Mouse (Mus musculus) T-helper 2 cell (primary cell): ENCODE data around the gene Aknad1.

Source experiments
- in situ Hi-C: fragments of 300-600 bp; cut with MboI, MseI; formaldehyde crosslinking; loops from one replicate; pipeline ENCODE4 v1.15.1; 2025; ENCODE audit warnings: high pct_unique_total_duplicates

The Aknad1 gene

GRCm38 (mm10) chr3:108739045-108739708 lies at the start of gene Aknad1:
Aknad1 (plus strand) TSS chr3:108739658.
- in situ Hi-C loops: loop anchor here (10.0 kb wide), 1 partner anchor 984 kb away; no protein-coding TSS in a partner anchor

DNA sequence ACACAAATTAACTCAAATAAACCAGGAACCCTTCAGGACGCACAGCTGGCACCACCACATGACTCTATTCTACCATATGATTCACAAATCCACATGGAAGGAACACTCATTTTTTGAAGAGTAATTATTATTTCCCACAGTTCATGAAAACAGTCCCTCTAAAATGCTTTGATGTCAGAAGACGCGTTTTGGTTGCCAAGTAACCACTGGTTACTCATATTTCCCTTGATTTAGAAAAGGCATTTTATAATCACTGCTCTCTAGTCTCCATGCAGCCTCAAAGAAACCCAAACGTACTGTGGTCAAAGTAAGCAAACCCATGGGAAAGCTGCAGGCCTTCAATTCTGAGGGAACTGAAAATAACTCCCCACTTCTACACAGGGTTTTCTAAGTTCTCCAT lies 49.5 kb upstream of the Aknad1 start:
- in situ Hi-C loops: no loop called here

DNA sequence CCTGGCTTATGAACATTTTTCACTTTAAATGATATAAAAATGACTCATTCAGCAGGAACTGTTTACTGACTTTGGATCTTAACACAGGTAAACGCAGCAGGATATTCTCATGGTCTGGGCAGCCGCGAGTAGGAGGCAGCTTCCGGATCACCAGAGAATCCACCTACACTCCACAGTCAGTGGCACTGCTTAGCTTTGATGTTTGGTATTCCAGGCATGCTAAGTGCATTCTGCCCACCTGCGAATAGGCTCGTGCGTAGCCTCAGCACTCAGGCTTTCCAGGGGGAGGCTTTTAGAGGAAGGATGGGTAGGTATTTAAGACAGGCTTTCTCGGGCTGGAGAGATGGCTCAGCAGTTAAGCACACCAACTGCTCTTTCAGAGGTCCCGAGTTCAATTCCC lies 45.1 kb upstream of the Aknad1 start:
- in situ Hi-C loops: no loop called here

DNA sequence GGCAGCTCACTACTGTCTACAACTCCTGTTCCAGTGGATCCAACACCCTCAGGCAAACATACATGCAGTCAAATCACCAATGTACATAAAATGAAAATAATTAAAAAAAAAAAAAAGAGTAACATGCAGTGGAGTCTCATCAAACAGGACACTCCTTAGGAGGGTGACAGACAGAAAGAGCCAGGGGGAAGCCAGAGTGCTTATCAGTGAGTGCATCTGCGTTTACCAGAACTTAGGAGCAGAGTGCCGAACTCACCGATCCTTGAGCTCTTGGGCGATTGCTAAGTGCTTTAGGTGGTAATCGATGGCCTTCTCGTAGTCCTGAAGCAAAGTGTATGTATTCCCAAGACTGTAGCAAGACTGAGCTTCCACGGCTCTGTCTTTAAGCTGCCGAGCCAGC lies 40.8 kb upstream of the Aknad1 start:
- in situ Hi-C loops: no loop called here

GRCm38 (mm10) chr3:108699786-108700185 lies 39.7 kb upstream of the Aknad1 start:
- in situ Hi-C loops: no loop called here

- in situ Hi-C loops: no loop called here
These were observed 38.2 kb upstream of the Aknad1 start for GRCm38 (mm10) chr3:108701256-108701655.

GRCm38 (mm10) chr3:108702789-108703188 lies 36.7 kb upstream of the Aknad1 start:
- in situ Hi-C loops: no loop called here

- in situ Hi-C loops: no loop called here
These were observed 28.2 kb upstream of the Aknad1 start for GRCm38 (mm10) chr3:108711296-108711695.

DNA sequence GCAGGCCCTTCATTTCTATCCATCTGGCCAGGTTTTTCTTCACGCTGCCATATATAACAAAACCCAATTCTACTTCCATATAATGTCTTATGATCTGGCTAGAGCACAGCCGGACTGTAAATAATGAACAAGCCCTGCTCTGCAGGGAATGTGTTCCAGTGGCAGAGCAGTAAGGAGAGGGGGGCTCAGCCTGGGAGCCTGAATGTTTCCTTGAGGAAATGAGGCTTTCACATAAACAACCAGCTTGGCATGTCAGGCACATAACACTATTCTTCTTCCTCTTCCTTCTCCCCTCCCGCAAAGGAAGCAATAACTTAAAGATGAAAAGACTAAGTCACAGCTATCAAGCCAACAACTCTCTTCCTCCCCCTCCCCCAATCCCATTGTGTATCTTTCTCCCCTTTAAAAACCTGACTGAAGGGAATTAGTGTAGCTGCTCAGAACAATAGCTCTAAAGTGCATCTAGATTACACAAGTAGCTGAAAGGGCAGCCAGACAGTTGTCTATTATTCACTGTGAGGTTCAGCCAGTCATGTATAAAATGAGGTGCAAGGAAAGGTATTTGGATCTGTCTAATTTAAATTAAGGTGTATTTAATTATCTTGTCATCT lies 26.3 kb upstream of the Aknad1 start:
- in situ Hi-C loops: no loop called here

GRCm38 (mm10) chr3:108714837-108715236 lies 24.6 kb upstream of the Aknad1 start:
- in situ Hi-C loops: no loop called here

DNA sequence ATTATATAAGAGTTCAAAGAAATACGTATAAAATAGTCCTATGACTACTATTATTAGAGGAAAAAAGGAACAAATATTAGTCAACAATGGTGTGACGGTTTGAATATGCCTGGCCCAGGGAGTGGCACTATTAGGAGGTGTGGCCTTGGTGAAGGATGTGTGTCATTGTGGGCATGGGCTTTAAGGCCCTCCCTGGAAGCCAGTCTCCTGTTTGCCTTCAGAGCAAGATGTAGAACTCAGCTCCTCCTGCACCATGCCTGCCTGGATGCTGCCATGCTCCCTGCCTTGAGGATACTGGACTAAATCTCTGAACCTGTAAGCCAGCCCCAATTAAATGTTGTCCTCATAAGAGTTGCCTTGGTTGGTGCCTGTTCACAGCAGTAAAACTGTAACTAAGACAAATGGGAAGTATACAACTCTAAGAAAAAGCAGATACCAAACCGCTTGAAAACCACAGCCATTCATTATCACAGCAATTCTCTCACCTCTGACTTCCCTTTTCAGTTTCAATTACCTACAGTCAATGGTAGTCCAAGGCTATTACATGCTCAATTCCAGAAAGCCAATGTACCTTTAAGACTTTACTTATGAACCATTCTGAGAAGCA lies 21.5 kb upstream of the Aknad1 start:
- in situ Hi-C loops: no loop called here

GRCm38 (mm10) chr3:108719357-108719756 lies 20.1 kb upstream of the Aknad1 start:
- in situ Hi-C loops: no loop called here

GRCm38 (mm10) chr3:108719761-108720160 lies 19.7 kb upstream of the Aknad1 start:
- in situ Hi-C loops: no loop called here

DNA sequence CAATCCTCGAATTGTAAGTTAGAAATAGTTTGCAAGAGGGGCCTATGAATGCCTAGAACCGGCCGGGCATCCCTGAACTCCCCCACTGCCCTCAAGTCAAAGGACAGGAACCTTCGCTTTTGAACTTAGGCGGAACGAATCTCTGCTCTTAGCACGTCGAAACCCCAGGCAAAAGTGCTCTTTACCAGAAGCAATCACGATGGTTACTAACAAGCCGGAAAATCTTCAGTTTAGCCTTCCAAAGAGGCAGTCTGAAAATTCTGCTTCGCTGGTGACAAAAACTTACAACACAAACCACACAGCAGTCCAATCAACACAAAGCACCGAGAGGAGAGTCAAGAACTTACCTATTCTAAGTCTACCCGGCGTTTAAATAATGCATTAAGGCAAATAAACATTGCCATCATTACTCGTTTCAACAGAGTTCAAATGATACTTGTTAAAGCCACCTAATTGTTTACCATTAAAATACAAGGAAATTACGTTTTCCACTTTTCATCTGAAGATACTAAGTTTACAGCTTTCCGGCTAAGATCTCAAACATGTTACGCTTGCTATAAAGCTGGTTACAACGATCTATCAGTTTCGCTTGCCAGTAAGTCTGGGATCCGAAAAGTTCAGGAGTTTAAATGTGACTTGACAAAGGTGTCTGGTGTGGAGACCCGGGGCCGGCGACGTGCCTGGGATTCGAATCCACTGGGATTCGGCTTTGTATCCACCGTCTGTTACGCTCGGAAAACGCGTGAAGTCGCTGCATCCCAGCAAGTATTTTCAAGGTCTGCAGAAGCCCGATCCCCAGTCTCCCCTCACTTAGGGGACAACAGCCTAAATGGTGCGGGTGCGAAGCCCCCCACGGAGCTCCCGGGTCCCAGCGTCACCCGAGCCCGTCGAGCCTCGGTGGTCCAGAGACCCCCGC lies 18.1 kb upstream of the Aknad1 start:
- in situ Hi-C loops: no loop called here

- in situ Hi-C loops: no loop called here
These were observed 17.2 kb upstream of the Aknad1 start, which contains the start of gene Gpsm2 for GRCm38 (mm10) chr3:108722036-108722872. Gpsm2 (minus strand) TSS chr3:108722309.

- in situ Hi-C loops: loop anchor here (5.0 kb wide), 1 partner anchor 41 kb away; no protein-coding TSS in a partner anchor
These were observed 13.0 kb upstream of the Aknad1 start for GRCm38 (mm10) chr3:108726413-108726812.

- in situ Hi-C loops: loop anchor here (5.0 kb wide), 1 partner anchor 40 kb away; no protein-coding TSS in a partner anchor
These were observed 12.1 kb upstream of the Aknad1 start for GRCm38 (mm10) chr3:108727344-108727743.

DNA sequence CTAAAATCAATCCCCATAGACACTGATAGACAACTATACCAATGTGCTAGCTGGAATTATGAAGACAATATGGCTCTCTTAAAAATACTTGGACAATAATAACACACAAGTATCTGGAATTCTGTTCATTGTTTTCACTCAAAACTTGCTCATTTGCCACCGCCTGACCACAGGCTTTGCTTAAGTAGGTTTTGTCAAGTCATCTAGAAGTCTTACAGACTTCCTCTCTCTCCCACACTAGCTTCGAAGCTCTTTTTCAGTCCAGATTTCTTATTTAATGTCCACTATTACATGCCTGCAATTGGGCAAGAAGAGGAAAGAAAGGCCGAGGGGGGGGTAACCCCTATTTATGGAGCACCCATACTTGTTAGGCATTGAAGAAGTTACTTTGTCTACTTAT lies 11.7 kb upstream of the Aknad1 start:
- in situ Hi-C loops: loop anchor here (5.0 kb wide), 1 partner anchor 40 kb away; no protein-coding TSS in a partner anchor

DNA sequence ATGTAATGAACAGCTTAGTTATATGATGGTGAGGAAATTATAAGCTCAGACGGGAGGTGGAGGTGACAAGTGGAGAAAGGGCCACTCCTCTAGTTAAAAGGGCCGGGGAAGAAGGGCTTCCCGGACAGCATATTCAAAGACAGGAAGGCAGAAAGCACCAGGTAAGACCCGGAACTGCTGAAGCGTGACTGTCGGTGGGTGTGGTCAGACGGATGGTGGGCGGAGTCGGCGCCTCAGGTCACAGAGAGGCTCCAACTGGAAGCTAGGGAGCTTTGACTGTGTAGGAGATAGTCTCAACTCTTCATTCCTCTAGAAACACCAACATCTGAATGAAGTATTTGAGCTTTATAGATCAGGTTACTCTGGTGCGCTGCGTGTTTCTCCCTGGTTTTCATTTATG lies 9.1 kb upstream of the Aknad1 start:
- in situ Hi-C loops: loop anchor here (10.0 kb wide), 1 partner anchor 976 kb away; no protein-coding TSS in a partner anchor

- in situ Hi-C loops: loop anchor here (10.0 kb wide), 1 partner anchor 983 kb away; no protein-coding TSS in a partner anchor
These were observed 1.7 kb upstream of the Aknad1 start for GRCm38 (mm10) chr3:108737761-108738160.

DNA sequence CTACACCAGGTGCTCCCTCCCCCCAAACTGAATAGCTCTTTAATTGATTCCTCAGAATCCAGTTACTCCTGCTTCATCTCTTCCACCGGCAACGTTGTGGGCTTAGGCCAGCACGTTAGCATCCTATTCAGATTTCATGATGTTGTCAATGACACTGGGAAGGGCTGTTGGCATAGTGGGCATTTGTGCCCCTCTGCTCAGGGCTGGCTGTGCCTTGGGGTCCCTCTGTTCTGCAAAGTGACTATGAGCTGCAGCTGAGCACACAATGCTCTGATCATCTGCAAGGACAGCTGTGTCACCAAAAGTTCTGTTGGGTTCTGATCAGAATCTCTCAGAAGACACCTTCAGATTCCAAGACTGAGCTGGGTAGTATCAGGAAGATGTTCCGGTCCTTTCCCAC lies 4.6 kb downstream of the Aknad1 start:
- in situ Hi-C loops: no loop called here
